Mouse (Mus musculus): ENCODE data around the gene Pkp4. TPM values are rescaled to one million over a fixed set of nuclear protein-coding genes. Genes with fewer than 3 reads are reported as not detected.

Pkp4 gene
- polyA plus RNA-seq, 1 experiment from 2014 or later, result 31.6 TPM

- H3K27me3 ChIP-seq (replicated peaks; ENCODE audit: control insufficient read depth, insufficient read depth, low read length), result no peaks in the 10 kb centered on the region
Measured at GRCm38 (mm10) chr2:59186966-59187365, 26.3 kb downstream of the Pkp4 start.

GRCm38 (mm10) chr2:59188306-59188705 is 27.7 kb downstream of the Pkp4 start:
- Histone ChIP-seq H3K9me3 (ENCODE audit: control insufficient read depth, low read length) (no peaks in the 10 kb centered on the region), H3K27ac (replicated peaks; ENCODE audit: low read depth, low read length) (no peak overlapping the region), H3K4me3 (ENCODE audit: low read depth, low read length) (no peak overlapping the region), H3K9ac (ENCODE audit: low read depth, low read length) (no peak overlapping the region), H3K36me3 (ENCODE audit: control insufficient read depth, insufficient read depth, low read length) (peaks cover 20% of the 10 kb centered on the region; the same call in 1 of the 2 replicates), H3K27me3 (replicated peaks; ENCODE audit: control insufficient read depth, insufficient read depth, low read length) (no peaks in the 10 kb centered on the region), H3K4me1 (ENCODE audit: control insufficient read depth, insufficient read depth, low read length) (0 out of 2 replicates have a peak, but pooled peaks cover 15% of the 10 kb centered on the region), H3K4me2 (ENCODE audit: low read depth, low read length) (no peak overlapping the region)
- WGBS, result 87% methylated on average over 8 of the region's 8 CpGs
- no peak for DNase-seq (ENCODE audit: low spot score)
- ATAC-seq (ENCODE audit: low read depth), result no peak

More at GRCm38 (mm10) chr2:59186966-59187365, 26.3 kb downstream of the Pkp4 start:
- DNase-seq (ENCODE audit: low spot score) (no peak), ATAC-seq (ENCODE audit: low read depth) (no peak)
- Histone ChIP-seq H3K9ac (ENCODE audit: low read depth, low read length) (no peak overlapping the region), H3K4me1 (ENCODE audit: control insufficient read depth, insufficient read depth, low read length) (0 out of 2 replicates have a peak, but pooled peaks cover 6% of the 10 kb centered on the region), H3K27ac (replicated peaks; ENCODE audit: low read depth, low read length) (no peak overlapping the region), H3K9me3 (ENCODE audit: control insufficient read depth, low read length) (no peaks in the 10 kb centered on the region), H3K4me3 (ENCODE audit: low read depth, low read length) (no peak overlapping the region), H3K4me2 (ENCODE audit: low read depth, low read length) (no peak overlapping the region), H3K36me3 (ENCODE audit: control insufficient read depth, insufficient read depth, low read length) (peaks cover 20% of the 10 kb centered on the region; the same call in 1 of the 2 replicates)
- WGBS, result 92% methylated on average over 6 of the region's 6 CpGs

GRCm38 (mm10) chr2:59189661-59190185 is 29.1 kb downstream of the Pkp4 start:
- no peak overlapping the region for H3K27ac ChIP-seq (replicated peaks; ENCODE audit: low read depth, low read length)
- ATAC-seq (ENCODE audit: low read depth), result no peak
- H3K4me1 ChIP-seq (ENCODE audit: control insufficient read depth, insufficient read depth, low read length), result 0 out of 2 replicates have a peak, but pooled peaks cover 17% of the 10 kb centered on the region
- no peaks in the 10 kb centered on the region for H3K9me3 ChIP-seq (ENCODE audit: control insufficient read depth, low read length)
- peaks cover 20% of the 10 kb centered on the region; the same call in 1 of the 2 replicates for H3K36me3 ChIP-seq (ENCODE audit: control insufficient read depth, insufficient read depth, low read length)
- no peak for DNase-seq (ENCODE audit: low spot score)
- 83% methylated on average over 5 of the region's 5 CpGs for WGBS
- H3K4me3 ChIP-seq (ENCODE audit: low read depth, low read length), result no peak overlapping the region
- H3K4me2 ChIP-seq (ENCODE audit: low read depth, low read length), result no peak overlapping the region
- H3K9ac ChIP-seq (ENCODE audit: low read depth, low read length), result no peak overlapping the region
- H3K27me3 ChIP-seq (replicated peaks; ENCODE audit: control insufficient read depth, insufficient read depth, low read length), result no peaks in the 10 kb centered on the region

- H3K27ac ChIP-seq (replicated peaks; ENCODE audit: low read depth, low read length), result no peak overlapping the region; the same call in 1 of the 2 replicates
- no peaks in the 10 kb centered on the region for H3K9me3 ChIP-seq (ENCODE audit: control insufficient read depth, low read length)
- H3K4me3 ChIP-seq (ENCODE audit: low read depth, low read length), result no peak overlapping the region
- H3K27me3 ChIP-seq (replicated peaks; ENCODE audit: control insufficient read depth, insufficient read depth, low read length), result no peaks in the 10 kb centered on the region
- 84% methylated on average over 10 of the region's 10 CpGs for WGBS
- no peak for DNase-seq (ENCODE audit: low spot score)
- H3K4me2 ChIP-seq (ENCODE audit: low read depth, low read length), result no peak overlapping the region
- ATAC-seq (ENCODE audit: low read depth), result no peak
- peaks cover 20% of the 10 kb centered on the region; the same call in 1 of the 2 replicates for H3K36me3 ChIP-seq (ENCODE audit: control insufficient read depth, insufficient read depth, low read length)
- H3K4me1 ChIP-seq (ENCODE audit: control insufficient read depth, insufficient read depth, low read length), result 0 out of 2 replicates have a peak, but pooled peaks cover 17% of the 10 kb centered on the region
- H3K9ac ChIP-seq (ENCODE audit: low read depth, low read length), result no peak overlapping the region
Measured at GRCm38 (mm10) chr2:59190186-59190585, 29.5 kb downstream of the Pkp4 start.

- H3K4me1 ChIP-seq (ENCODE audit: control insufficient read depth, insufficient read depth, low read length), result 0 out of 2 replicates have a peak, but pooled peaks cover 17% of the 10 kb centered on the region
- no peak overlapping the region for H3K27ac ChIP-seq (replicated peaks; ENCODE audit: low read depth, low read length)
- 63% methylated on average over 8 of the region's 8 CpGs for WGBS
- H3K4me3 ChIP-seq (ENCODE audit: low read depth, low read length), result no peak overlapping the region
- no peak overlapping the region for H3K9ac ChIP-seq (ENCODE audit: low read depth, low read length)
- H3K36me3 ChIP-seq (ENCODE audit: control insufficient read depth, insufficient read depth, low read length), result peaks cover 20% of the 10 kb centered on the region; the same call in 1 of the 2 replicates
- ATAC-seq (ENCODE audit: low read depth) (no peak; the same call in 1 of the 2 replicates), DNase-seq (ENCODE audit: low spot score) (peak; percentile 31)
- H3K4me2 ChIP-seq (ENCODE audit: low read depth, low read length), result no peak overlapping the region
- H3K27me3 ChIP-seq (replicated peaks; ENCODE audit: control insufficient read depth, insufficient read depth, low read length), result no peaks in the 10 kb centered on the region
- H3K9me3 ChIP-seq (ENCODE audit: control insufficient read depth, low read length), result no peaks in the 10 kb centered on the region
Measured at GRCm38 (mm10) chr2:59191466-59191865, 30.8 kb downstream of the Pkp4 start.

- Histone ChIP-seq H3K27me3 (replicated peaks; ENCODE audit: control insufficient read depth, insufficient read depth, low read length) (no peaks in the 10 kb centered on the region), H3K4me1 (ENCODE audit: control insufficient read depth, insufficient read depth, low read length) (0 out of 2 replicates have a peak, but pooled peaks cover 17% of the 10 kb centered on the region), H3K4me2 (ENCODE audit: low read depth, low read length) (no peak overlapping the region), H3K9ac (ENCODE audit: low read depth, low read length) (no peak overlapping the region), H3K9me3 (ENCODE audit: control insufficient read depth, low read length) (no peaks in the 10 kb centered on the region), H3K4me3 (ENCODE audit: low read depth, low read length) (no peak overlapping the region), H3K27ac (replicated peaks; ENCODE audit: low read depth, low read length) (no peak overlapping the region; the same call in 1 of the 2 replicates), H3K36me3 (ENCODE audit: control insufficient read depth, insufficient read depth, low read length) (peaks cover 5% of the 10 kb centered on the region; the same call in 1 of the 2 replicates)
- WGBS, result 61% methylated on average over 5 of the region's 5 CpGs
- peak; percentile 59 for DNase-seq (ENCODE audit: low spot score)
- ATAC-seq (ENCODE audit: low read depth), result no peak
Measured at GRCm38 (mm10) chr2:59193117-59193516, 32.5 kb downstream of the Pkp4 start.

- Histone ChIP-seq H3K4me1 (ENCODE audit: control insufficient read depth, insufficient read depth, low read length) (0 out of 2 replicates have a peak, but pooled peaks cover 9% of the 10 kb centered on the region), H3K4me2 (ENCODE audit: low read depth, low read length) (no peak overlapping the region), H3K27ac (replicated peaks; ENCODE audit: low read depth, low read length) (no peak overlapping the region), H3K36me3 (ENCODE audit: control insufficient read depth, insufficient read depth, low read length) (no peaks in the 10 kb centered on the region), H3K4me3 (ENCODE audit: low read depth, low read length) (no peak overlapping the region), H3K9me3 (ENCODE audit: control insufficient read depth, low read length) (no peaks in the 10 kb centered on the region), H3K9ac (ENCODE audit: low read depth, low read length) (no peak overlapping the region), H3K27me3 (replicated peaks; ENCODE audit: control insufficient read depth, insufficient read depth, low read length) (no peaks in the 10 kb centered on the region)
- no peak for ATAC-seq (ENCODE audit: low read depth)
- no peak for DNase-seq (ENCODE audit: low spot score)
- WGBS, result 88% methylated on average over 4 of the region's 4 CpGs
Measured at GRCm38 (mm10) chr2:59197156-59197555, 36.5 kb downstream of the Pkp4 start.

GRCm38 (mm10) chr2:59199476-59199976 is 38.9 kb downstream of the Pkp4 start:
- H3K27me3 ChIP-seq (replicated peaks; ENCODE audit: control insufficient read depth, insufficient read depth, low read length), result no peaks in the 10 kb centered on the region
- peaks cover 12% of the 10 kb centered on the region; the same call in 1 of the 2 replicates for H3K4me1 ChIP-seq (ENCODE audit: control insufficient read depth, insufficient read depth, low read length)
- H3K27ac ChIP-seq (replicated peaks; ENCODE audit: low read depth, low read length), result no peak overlapping the region
- no peaks in the 10 kb centered on the region for H3K9me3 ChIP-seq (ENCODE audit: control insufficient read depth, low read length)
- no peak overlapping the region for H3K9ac ChIP-seq (ENCODE audit: low read depth, low read length)
- no peak for ATAC-seq (ENCODE audit: low read depth)
- WGBS, result 94% methylated on average over 5 of the region's 5 CpGs
- no peak overlapping the region for H3K4me3 ChIP-seq (ENCODE audit: low read depth, low read length)
- no peak for DNase-seq (ENCODE audit: low spot score)
- no peaks in the 10 kb centered on the region for H3K36me3 ChIP-seq (ENCODE audit: control insufficient read depth, insufficient read depth, low read length)
- H3K4me2 ChIP-seq (ENCODE audit: low read depth, low read length), result no peak overlapping the region

Measured in embryonic facial prominence, embryonic 14.5 days (tissue).